Mouse (Mus musculus): Measurements from ENCODE around the gene Acot8.

DNA sequence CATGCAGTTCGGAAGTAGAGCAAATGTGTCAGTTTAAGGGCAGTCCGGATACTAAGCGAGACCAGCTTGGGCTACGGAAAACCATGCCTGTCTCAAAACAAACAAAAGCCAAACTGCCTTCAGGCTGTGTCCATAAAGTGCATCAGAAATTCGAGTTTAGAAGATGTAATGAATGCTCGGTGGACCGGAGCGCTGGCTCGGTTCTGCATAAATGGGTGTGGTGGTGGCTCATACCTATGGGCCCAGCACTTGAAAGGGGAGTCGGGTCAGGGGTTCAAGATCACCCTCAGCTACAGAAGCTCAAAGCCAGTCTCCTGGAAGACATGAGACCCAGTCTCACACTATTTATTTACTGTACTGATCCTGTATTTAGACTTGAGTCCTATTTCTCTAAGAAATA, 16.9 kb downstream of the Acot8 start:
- TF ChIP-seq POLR2A (IDR thresholded peaks at IDR 0.05; ENCODE audit: low read depth, low read length) (no peak), CTCF (IDR thresholded peaks at IDR 0.05; ENCODE audit: extremely low read depth, insufficient read length, insufficient replicate concordance, low read depth, low read length) (no peak)
